Mouse (Mus musculus) midbrain, embryonic 13.5 days (tissue): ENCODE measurements at regions not wholly inside any gene's neighbourhood (a gene's known extent, or its start where the extent isn't known, plus 50 kb on each side); places are given as distances from the start of the nearest gene placed in this dataset.

ENCODE experiments used
- ATAC-seq: fragments of 200-750 bp; cut with Nextera tagmentation; 2 replicates; pipeline ENCODE4 v1.8.0; 2017; ENCODE audit warnings: mild to moderate bottlenecking, moderate TSS enrichment, moderate library complexity
- H3K27ac ChIP-seq: fragments of 300-500 bp; sonication (generic); 2 replicates; pipeline ENCODE4 v1.5.1; 2015; ENCODE audit warnings: inconsistent platforms, mild to moderate bottlenecking, moderate library complexity
- H3K27me3 ChIP-seq: fragments of 300-500 bp; sonication (generic); 2 replicates; pipeline ENCODE4 v1.6.1; 2015; ENCODE audit warnings: mild to moderate bottlenecking, inconsistent platforms
- H3K36me3 ChIP-seq: fragments of 300-500 bp; sonication (generic); 2 replicates; pipeline ENCODE4 v1.6.1; 2015; ENCODE audit warnings: mild to moderate bottlenecking, inconsistent platforms
- H3K4me1 ChIP-seq: fragments of 300-500 bp; sonication (generic); replicated peaks from 2 replicates; pipeline ENCODE4 v1.6.1; 2015; ENCODE audit warnings: inconsistent platforms
- H3K4me2 ChIP-seq: fragments of 300-500 bp; sonication (generic); replicated peaks from 2 replicates; pipeline ENCODE4 v1.6.1; 2015; ENCODE audit warnings: moderate library complexity, mild to moderate bottlenecking, inconsistent platforms
- H3K4me3 ChIP-seq: fragments of 300-500 bp; sonication (generic); replicated peaks from 2 replicates; pipeline ENCODE4 v1.5.1; 2015; ENCODE audit warnings: mild to moderate bottlenecking, inconsistent platforms
- H3K9ac ChIP-seq: fragments of 300-500 bp; sonication (generic); replicated peaks from 2 replicates; pipeline ENCODE4 v1.6.1; 2015; ENCODE audit warnings: mild to moderate bottlenecking, inconsistent platforms
- H3K9me3 ChIP-seq: fragments of 300-500 bp; sonication (generic); 2 replicates; pipeline ENCODE4 v1.6.1; 2016; ENCODE audit warnings: mild to moderate bottlenecking, inconsistent platforms
- WGBS: fragments of 180-500 bp; shearing (Covaris S2); methylation state at CpG from one replicate; pipeline ENCODE4 v1.1.7; 2015; 5-methylcytosine and 5-hydroxymethylcytosine counted together

DNA sequence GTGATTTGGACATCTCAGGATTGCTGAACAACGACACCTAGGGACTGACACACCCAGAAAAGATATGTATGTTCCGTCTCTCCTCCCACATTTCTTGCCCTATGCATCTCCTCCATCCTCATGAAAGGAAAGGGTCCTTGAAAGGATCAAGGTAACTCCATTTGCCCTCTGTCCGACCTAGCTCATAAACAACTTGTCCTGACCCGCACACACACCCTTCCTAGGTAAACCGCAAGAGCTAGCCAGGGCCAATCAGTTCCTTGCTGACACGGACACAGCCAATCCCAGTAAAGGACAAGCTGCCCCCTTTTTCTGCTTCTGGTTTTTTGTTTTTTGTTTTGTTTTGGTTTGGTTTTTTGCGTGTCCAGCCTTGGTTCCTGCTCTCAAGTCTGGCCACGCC is 118.0 kb downstream of the Atp23 start:
- WGBS, result 94% methylated on average over 8 of the region's 8 CpGs
- Histone ChIP-seq H3K4me1 (no peaks in the 10 kb centered on the region), H3K4me3 (no peak overlapping the region)

DNA sequence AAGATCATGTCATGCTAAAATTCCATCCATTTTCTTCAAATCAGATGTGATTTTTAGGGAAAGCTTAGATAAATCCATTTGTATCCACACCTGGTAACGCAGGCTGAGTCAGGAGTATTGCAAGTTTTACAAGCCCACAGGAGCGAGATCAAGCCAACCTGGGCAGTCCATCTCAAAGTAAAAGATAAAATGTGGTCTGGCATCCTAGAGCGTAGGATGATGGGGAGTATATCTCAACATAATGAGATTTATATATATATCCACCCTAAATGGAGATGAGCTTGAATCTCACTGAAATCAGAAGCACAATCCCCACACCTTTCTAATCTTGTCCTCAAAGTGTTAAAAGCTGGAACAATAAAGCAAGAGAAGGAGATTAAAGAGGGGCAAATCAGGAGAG is 124.6 kb downstream of the Atp23 start:
- H3K4me1 ChIP-seq, result no peaks in the 10 kb centered on the region
- H3K9me3 ChIP-seq, result no peaks in the 10 kb centered on the region
- ATAC-seq, result no peak

More for the DNA sequence above, 118.0 kb downstream of the Atp23 start:
- Histone ChIP-seq H3K27ac (no peak overlapping the region), H3K27me3 (no peaks in the 10 kb centered on the region), H3K4me2 (no peak overlapping the region), H3K36me3 (no peaks in the 10 kb centered on the region), H3K9ac (no peak overlapping the region), H3K9me3 (no peaks in the 10 kb centered on the region)
- no peak for ATAC-seq

DNA sequence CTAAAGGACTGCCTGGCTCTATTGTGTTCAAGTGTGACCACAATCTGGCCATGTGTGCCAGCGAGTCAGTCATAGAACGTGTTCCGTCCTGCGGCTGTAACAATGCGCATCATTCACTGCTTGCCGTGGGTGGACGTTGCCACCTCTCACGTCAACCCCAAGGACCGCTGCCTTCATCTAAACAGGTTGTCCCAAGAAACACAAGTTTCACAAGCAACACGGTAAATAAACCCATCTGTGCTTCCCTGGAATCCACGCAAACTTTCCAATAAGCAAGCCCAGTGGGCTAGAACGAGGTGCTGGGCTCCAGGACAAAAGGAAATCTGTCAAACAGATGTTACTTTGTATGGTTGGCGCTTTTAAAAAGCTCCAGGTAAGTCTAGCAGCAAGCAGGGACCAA is 125.2 kb downstream of the Atp23 start:
- Histone ChIP-seq H3K27me3 (no peaks in the 10 kb centered on the region), H3K4me3 (no peak overlapping the region), H3K9me3 (no peaks in the 10 kb centered on the region), H3K9ac (no peak overlapping the region), H3K4me2 (no peak overlapping the region), H3K27ac (no peak overlapping the region), H3K36me3 (no peaks in the 10 kb centered on the region), H3K4me1 (no peaks in the 10 kb centered on the region)
- WGBS, result 85% methylated on average over 13 of the region's 13 CpGs
- ATAC-seq, result no peak

More for the DNA sequence above, 124.6 kb downstream of the Atp23 start:
- Histone ChIP-seq H3K9ac (no peak overlapping the region), H3K27ac (no peak overlapping the region), H3K4me3 (no peak overlapping the region), H3K4me2 (no peak overlapping the region), H3K36me3 (no peaks in the 10 kb centered on the region), H3K27me3 (no peaks in the 10 kb centered on the region)
- WGBS, result 85% methylated on average over 3 of the region's 3 CpGs

DNA sequence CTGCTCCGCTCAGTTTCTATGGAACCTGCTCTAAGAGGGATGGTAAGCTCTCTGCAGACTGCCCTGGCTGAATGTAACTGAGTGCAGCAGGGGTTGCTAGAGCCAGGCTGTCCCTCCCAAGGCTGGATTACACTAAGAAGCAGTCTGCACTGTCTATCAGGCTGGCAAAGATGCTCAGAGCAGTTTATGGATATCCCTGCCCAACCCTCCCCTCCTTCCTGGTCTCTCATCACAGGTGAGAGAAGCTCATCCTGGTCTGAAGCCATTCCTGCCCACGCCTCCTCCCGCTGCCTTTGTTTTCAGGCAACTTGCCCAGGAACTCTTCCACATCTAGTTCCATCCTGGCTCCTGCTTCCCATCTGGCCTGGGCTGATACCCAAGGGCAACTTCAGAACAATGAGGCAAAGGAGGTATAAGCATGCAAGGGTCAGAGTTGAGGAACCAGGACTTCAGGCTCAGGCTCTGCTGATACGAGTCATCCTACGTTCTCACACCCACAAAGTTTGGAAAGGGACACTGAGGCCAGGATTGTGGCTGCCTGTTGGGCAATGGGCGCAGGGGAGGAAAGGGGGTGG is 130.6 kb downstream of the Atp23 start:
- H3K9me3 ChIP-seq, result no peaks in the 10 kb centered on the region
- WGBS, result 91% methylated on average over 6 of the region's 6 CpGs
- no peak for ATAC-seq

DNA sequence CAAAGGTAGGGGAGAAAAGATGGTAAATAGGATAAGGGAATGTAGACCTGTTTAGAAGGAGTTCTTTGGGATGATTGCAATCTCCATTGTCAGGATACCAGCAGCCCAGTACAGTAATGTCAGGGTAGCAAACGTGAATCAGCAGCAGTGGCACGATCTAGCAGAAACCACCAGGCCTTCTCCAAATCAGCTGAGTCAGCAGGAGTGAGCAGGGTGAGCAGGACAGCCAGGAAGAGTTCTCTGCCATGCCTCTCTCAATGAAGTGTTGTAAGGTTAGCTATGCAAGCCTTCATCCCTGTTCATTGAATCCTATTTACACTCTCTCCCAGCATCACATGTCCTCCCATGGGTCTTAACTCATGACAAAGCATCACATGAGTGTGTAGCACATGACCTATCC is 135.5 kb downstream of the Atp23 start:
- no peak overlapping the region for H3K9ac ChIP-seq
- ATAC-seq, result no peak

More for the DNA sequence above, 130.6 kb downstream of the Atp23 start:
- Histone ChIP-seq H3K4me3 (no peak overlapping the region), H3K9ac (no peak overlapping the region), H3K4me2 (no peak overlapping the region), H3K36me3 (no peaks in the 10 kb centered on the region), H3K27me3 (no peaks in the 10 kb centered on the region), H3K27ac (no peak overlapping the region), H3K4me1 (no peaks in the 10 kb centered on the region)

DNA sequence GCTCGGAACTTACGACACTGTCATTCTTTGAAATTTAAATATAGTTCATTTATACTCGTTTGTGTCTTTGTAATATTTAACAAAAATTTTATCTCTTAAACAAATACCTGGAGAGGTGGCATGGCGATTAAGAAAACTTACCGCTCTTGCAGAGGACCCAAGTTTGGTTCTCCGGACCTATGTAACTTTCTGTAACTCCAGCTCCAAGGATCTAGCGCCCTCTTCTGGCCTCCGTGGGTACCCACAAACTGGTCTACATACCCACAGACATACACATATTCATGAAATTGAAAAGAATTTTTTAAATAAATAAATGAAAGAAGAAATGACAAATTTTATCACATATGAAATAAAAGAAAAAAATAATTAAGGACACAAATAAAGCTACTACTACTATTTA is 136.4 kb downstream of the Atp23 start:
- no peaks in the 10 kb centered on the region for H3K4me1 ChIP-seq
- H3K4me3 ChIP-seq, result no peak overlapping the region
- H3K9ac ChIP-seq, result no peak overlapping the region
- WGBS, result 75% methylated on average over 8 of the region's 8 CpGs
- no peak for ATAC-seq
- no peak overlapping the region for H3K4me2 ChIP-seq
- H3K27ac ChIP-seq, result no peak overlapping the region
- no peaks in the 10 kb centered on the region for H3K36me3 ChIP-seq
- no peaks in the 10 kb centered on the region for H3K27me3 ChIP-seq
- H3K9me3 ChIP-seq, result no peaks in the 10 kb centered on the region

More for the DNA sequence above, 135.5 kb downstream of the Atp23 start:
- H3K36me3 ChIP-seq, result no peaks in the 10 kb centered on the region
- 82% methylated on average over 2 of the region's 2 CpGs for WGBS
- no peak overlapping the region for H3K27ac ChIP-seq
- H3K27me3 ChIP-seq, result no peaks in the 10 kb centered on the region
- no peaks in the 10 kb centered on the region for H3K9me3 ChIP-seq
- no peak overlapping the region for H3K4me3 ChIP-seq
- no peaks in the 10 kb centered on the region for H3K4me1 ChIP-seq
- H3K4me2 ChIP-seq, result no peak overlapping the region

DNA sequence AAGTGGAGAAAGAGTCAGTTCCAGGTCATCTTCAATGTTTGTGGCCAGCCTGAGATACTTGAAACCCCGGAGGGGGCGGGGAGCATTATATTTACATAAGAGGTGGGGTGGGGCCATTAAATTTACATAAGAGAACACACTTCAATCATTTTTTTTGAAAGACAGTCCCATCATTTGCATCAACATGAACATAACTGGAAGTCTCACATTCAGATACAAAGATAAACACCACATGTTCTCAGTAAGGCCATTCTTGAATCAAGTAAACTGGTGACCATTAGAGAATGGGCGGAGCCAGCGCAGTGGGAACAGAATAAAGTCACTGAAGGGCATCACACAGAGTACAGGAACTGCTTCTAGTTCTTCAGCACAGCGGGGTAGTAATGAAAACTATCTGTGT is 137.2 kb downstream of the Atp23 start:
- Histone ChIP-seq H3K4me3 (no peak overlapping the region), H3K27me3 (no peaks in the 10 kb centered on the region), H3K27ac (no peak overlapping the region), H3K9ac (no peak overlapping the region), H3K36me3 (no peaks in the 10 kb centered on the region), H3K4me1 (no peaks in the 10 kb centered on the region), H3K4me2 (no peak overlapping the region), H3K9me3 (no peaks in the 10 kb centered on the region)
- 79% methylated on average over 5 of the region's 5 CpGs for WGBS
- ATAC-seq, result no peak

DNA sequence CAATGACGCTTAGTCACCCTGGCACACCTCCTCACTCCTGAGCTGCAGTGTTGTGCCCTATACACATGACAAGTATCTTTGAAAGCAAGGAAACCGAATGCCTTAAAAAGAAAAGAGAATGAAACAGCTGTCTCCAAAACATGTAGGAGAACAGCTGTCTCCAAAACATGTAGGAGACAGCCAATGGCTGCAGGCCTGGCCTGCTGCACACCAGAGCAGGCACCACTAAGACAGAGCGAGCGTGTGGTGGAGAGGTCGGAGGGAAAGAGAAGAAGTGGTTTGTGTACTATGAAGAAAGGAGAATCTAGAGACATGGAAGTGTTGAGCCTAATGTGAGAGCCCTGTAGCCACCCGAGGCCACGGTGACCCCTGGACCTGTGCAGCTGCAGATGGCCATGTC is 142.5 kb downstream of the Atp23 start:
- ATAC-seq, result no peak
- Histone ChIP-seq H3K27ac (no peak overlapping the region), H3K4me3 (no peak overlapping the region), H3K9ac (no peak overlapping the region), H3K27me3 (no peaks in the 10 kb centered on the region), H3K36me3 (no peaks in the 10 kb centered on the region), H3K4me1 (no peaks in the 10 kb centered on the region), H3K9me3 (no peaks in the 10 kb centered on the region), H3K4me2 (no peak overlapping the region)
- 89% methylated on average over 7 of the region's 7 CpGs for WGBS

DNA sequence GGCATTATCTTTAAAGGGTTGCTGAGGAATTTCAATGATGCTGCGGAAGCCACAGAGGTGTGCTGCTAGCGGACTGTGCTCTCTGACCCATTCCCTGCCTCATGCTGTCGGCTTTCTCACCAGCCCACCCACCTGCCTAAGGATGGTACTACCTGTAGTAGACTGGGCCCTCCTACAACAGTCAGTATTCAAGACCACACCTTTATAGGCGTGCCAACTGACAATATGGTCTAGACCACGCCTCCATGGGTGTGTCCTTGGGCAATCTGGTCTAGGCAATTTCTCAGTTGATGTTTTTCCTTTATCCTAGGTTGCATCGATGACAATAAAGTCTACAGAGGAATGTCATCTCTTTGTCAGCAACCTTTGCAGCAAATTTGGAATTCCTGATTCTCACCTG is 148.0 kb downstream of the Atp23 start:
- 87% methylated on average over 6 of the region's 6 CpGs for WGBS
- H3K36me3 ChIP-seq, result no peaks in the 10 kb centered on the region
- no peak for ATAC-seq
- H3K4me3 ChIP-seq, result no peak overlapping the region
- H3K27me3 ChIP-seq, result no peaks in the 10 kb centered on the region
- H3K4me1 ChIP-seq, result peaks cover 15% of the 10 kb centered on the region
- no peaks in the 10 kb centered on the region for H3K9me3 ChIP-seq
- H3K27ac ChIP-seq, result no peak overlapping the region
- no peak overlapping the region for H3K9ac ChIP-seq
- H3K4me2 ChIP-seq, result no peak overlapping the region

DNA sequence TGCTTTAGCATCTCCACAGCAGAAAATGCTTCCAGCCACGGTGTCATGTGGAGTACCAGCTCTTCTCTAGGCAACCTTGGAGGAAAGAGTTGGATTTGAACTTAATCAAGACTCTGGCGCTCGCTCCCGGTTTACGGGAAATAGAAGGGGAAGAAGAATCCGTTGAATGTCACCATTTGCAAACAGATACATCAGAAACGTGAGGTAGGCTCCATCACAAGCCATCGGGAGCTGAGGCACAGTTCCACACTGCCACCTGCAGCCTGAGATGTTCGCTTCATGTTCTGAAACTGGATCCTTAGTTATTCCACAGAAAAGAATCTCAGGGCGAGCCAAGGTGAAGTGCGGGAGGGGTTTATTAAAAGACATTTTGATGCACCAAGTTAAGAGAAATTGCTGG is 148.5 kb downstream of the Atp23 start:
- H3K9ac ChIP-seq, result no peak overlapping the region
- no peaks in the 10 kb centered on the region for H3K9me3 ChIP-seq
- H3K4me2 ChIP-seq, result no peak overlapping the region
- no peak overlapping the region for H3K27ac ChIP-seq
- 61% methylated on average over 11 of the region's 11 CpGs for WGBS
- H3K4me3 ChIP-seq, result no peak overlapping the region
- H3K36me3 ChIP-seq, result no peaks in the 10 kb centered on the region
- H3K4me1 ChIP-seq, result peaks cover 15% of the 10 kb centered on the region
- H3K27me3 ChIP-seq, result no peaks in the 10 kb centered on the region
- no peak for ATAC-seq

DNA sequence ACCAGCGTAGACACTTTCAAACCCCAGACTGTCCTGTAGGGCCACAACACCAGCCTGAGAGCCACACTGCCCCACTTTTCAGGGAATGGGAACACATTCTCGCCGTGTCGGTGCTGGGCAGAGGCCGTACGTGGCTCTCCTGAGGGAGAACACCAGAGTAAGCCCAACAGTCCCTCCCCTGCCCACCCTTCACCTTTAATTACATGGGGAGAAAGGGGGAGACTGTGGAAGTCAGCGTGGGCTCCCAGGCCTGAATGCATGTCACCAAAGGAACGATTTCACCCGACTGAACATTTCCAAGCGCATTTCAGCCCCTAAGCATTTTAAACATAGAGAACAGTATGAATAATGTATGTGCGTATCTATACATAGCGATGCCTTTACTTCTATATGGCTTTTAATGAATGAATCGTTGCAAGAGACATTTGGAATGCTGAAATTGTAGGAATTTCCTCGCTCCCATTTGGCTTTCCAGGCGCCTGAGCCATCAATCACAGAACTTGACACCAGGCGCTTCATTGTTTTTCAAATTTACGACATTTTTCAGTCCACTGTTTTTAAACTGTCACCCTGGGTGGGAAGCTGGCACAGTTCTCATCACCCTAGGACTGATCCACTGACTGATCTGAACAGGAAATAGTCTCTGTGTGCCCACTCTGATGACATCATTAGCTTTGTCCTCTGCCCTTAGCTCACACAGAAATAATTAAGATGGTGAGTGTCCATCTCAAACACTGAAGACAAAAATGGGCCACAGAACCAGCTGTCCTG is 152.3 kb downstream of the Atp23 start:
- Histone ChIP-seq H3K4me3 (no peak overlapping the region), H3K9ac (no peak overlapping the region), H3K9me3 (no peaks in the 10 kb centered on the region), H3K4me2 (no peak overlapping the region), H3K27me3 (no peaks in the 10 kb centered on the region), H3K4me1 (peaks cover 15% of the 10 kb centered on the region), H3K27ac (peak overlapping the region; percentile 25; the same call in 1 of the 2 replicates), H3K36me3 (no peaks in the 10 kb centered on the region)
- ATAC-seq, result 0 out of 2 replicates have a peak, but pooled peaks have one; percentile 40
- WGBS, result 55% methylated on average over 17 of the region's 17 CpGs

DNA sequence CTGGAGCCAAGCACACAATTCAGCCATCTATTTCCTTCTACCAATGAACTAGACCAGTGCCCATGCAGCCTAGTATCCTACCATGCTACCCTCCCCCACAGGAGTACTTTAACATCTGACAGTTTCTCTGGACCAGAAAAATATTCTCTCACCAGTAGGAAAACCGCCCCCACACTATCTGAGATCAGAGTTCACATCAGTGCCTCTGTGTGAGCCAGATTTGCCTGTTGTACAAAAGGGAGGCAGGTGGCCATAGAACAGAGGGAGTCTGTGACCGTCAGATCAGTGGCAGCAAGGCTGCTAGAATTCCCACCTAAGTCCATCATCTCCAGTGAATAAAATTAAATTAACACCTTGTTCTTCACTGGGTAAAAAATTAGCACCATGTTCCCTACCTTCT is 166.5 kb downstream of the Atp23 start:
- H3K4me2 ChIP-seq, result no peak overlapping the region
- H3K27me3 ChIP-seq, result no peaks in the 10 kb centered on the region
- WGBS, result 52% methylated on average over 2 of the region's 2 CpGs
- no peaks in the 10 kb centered on the region for H3K9me3 ChIP-seq
- H3K9ac ChIP-seq, result no peak overlapping the region
- no peak overlapping the region for H3K4me3 ChIP-seq
- H3K4me1 ChIP-seq, result no peaks in the 10 kb centered on the region
- no peak for ATAC-seq
- H3K27ac ChIP-seq, result no peak overlapping the region
- H3K36me3 ChIP-seq, result no peaks in the 10 kb centered on the region

DNA sequence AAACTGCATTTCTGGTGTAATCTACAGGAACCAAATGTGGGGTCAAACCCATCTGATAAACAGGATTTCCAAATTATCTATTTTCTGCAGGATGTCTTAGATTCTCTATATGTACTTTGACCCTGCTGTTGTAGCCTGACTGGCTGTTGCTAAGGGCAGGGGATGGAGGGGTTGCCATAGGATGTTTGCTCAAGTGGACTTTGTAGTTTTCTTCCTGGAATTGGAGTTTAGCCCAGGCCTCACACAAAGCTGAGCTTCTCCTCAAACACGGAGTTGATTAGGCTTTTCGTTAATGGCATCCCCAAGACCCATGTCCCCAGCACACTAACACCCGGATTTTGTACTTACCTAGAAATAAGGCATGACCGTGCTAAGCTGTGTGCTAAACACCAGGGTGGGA is 173.3 kb downstream of the Atp23 start:
- WGBS, result 85% methylated on average over 4 of the region's 4 CpGs
- ATAC-seq, result no peak
- H3K9ac ChIP-seq, result no peak overlapping the region
- no peak overlapping the region for H3K4me3 ChIP-seq
- no peaks in the 10 kb centered on the region for H3K9me3 ChIP-seq
- no peaks in the 10 kb centered on the region for H3K27me3 ChIP-seq
- H3K4me1 ChIP-seq, result no peaks in the 10 kb centered on the region
- no peak overlapping the region for H3K4me2 ChIP-seq
- no peak overlapping the region for H3K27ac ChIP-seq
- H3K36me3 ChIP-seq, result no peaks in the 10 kb centered on the region
